Mouse (Mus musculus) urinary bladder, postnatal 36 days (tissue): ENCODE results near the gene Clba1.

Experiments used
- DNase-seq, 2 experiments: peaks; one replicate each; pipeline ENCODE4 v3.0.0; 2022; ENCODE audit warnings: low spot score in 2 of 2, mixed read lengths in 1 of 2

Gene Clba1

DNA sequence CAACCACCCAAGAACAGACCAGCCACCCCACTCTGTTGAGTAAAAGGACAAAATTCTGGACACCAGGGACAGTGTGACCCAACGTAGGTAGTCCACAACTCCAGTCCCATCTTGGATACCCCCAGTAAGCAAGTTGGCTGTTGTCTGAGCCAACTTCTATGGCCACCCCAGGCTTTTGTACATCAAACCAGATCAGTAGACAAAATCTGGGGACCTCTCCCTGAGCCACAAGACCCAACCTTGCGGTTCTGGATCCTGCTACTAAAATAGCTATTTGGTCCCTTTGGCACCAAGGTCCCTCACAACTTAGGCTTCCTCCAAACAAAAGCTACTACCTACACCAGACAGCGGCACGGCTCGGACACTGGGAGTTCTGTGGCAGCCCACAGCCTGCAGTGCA lies 13.7 kb upstream of the Clba1 start:
- no peak for DNase-seq

DNA sequence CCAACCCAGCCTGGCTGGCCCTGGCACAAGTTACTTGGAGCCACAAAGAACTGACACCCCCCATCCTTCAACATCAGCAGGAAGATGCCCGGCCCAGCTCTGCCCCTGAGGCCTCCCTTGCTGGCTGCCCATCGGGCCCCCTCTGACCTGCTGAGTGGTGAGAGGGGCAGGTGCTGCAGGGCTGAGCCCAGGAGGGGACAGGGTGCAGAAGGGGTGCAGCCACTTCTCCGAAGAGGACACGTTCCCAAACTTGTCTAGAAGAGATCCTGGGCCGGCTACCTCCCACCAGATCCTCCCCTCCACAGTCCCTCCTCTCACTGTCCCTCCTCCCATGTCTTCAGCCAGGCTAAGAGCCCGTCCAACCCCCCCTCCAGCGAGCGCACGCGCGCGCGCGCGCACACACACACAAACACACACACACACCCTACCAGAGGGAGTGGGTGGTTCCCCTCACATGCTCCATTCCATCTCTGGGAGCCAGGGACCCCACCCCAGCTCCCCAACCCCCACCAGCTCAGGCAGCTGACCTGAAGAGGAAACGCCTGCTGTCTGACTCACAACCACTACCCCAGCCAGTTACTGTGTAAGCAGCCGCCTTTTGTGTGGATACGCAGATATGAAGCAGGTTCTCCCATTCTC lies 13.2 kb upstream of the Clba1 start:
- peak; percentile 69 for DNase-seq

DNA sequence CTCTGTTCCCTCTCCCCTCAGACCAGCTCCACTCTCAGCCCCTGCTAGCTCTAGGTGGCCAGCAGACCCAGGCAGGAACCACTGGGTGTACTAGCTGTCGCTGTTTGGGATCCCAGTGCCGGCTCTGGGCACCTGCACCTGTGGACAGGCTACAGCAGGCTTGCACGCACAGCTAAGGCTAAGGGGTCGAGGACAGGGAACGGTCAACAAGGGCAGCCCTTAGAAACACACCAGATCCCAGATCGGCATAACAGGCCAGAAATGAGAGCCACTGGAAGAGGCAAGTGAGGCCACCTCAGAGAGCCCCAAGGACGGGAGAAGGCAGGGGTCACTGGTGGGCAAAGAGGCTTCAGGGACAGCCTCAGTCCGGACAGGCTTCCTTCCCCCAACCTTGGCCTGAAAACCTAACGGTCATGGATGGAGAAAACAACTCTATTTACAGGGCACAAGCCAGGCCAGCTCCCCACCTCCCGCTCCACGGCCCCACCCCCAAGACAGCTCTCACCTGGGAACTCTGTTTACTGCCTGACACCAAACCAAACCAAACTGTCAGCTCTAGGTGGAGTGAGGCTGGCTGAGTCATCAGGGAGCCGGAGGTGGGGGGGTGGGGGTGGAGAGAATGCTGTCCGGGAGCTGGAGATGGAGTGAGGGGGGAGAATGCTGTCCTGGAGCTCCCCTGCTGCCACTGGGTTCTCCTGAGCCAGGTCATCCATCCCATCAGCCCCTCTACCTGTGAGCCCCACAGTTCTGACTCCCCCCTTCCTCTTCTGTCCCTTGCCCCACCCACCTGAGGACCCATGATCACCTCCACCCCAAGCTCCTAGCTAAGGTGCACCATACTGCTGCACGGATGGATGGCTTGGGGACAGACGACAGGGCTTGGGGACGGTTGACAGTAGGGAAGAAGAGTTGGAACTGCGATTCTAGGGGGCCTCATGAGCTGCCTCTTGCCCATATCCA lies 11.9 kb upstream of the Clba1 start:
- peak in 1 of 2 experiments; percentile 44 for DNase-seq

DNA sequence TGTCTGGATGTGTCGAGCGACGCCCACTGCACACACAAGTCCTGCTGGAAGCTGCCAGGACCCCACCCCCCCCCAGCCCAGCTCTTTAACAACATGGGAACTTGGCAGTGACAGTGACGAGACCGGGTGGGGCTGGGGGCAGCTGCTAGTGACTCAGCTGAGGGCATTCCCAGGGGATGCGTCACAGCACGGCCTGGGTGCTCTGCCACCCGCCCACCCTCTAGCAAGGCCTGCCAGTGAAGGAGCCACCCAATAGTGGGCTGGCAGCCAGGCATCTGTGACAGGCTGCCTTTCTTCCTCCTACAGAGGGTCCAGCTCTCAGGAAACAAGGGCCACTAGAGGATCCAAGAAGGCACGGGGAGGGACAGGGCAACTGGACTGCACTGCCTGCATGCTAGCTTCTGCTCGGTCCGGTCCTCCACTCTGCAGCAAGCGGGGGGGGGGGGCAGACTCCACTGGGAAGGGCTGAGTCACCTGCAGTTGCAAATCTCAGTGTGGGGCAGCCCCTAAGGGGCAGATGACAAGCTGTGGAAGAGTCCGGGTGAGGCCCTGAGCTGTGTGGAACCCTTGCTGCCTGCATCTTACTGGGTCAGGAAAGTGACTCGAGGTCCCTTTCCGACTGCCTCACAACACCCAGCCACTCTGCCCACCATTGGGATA lies 10.9 kb upstream of the Clba1 start:
- peak in 1 of 2 experiments; percentile 66 for DNase-seq

DNA sequence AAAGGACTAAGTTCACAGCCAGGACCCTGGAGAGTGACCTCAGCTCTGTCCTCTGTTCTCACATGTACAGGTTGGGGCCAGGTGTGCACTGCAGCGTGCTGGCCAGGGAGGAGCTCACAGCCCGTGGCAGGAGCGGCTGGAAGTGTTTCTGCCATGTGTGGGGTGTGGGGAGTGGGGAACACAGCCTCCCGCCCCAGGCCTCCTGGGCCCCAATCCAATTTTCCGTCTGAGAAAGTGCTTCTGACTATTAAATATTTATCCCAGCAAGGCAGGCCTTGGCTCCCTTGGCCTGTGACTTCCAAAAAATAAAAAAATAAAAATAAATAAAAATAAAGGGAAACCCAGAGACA lies 10.4 kb upstream of the Clba1 start:
- DNase-seq: no peak

DNA sequence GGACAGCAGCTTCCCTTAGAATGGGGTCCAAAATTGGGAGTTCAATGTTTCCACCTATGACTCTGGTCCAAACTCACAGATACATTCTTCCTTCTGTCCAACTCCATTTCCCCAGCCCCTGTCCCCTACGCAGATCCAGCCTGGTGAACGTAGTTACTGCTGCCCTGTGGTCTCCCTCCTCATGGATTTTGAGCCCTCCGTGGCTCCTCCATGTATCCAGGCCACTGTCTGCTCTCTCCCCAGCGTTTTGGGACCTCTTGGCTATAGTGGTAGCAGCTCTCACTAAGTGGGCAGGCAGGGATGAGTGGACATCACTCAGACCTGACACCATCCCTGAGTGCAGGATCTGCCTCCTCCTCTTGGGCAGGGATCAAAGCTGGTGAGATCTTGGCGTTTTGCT lies 10.0 kb upstream of the Clba1 start:
- no peak for DNase-seq

DNA sequence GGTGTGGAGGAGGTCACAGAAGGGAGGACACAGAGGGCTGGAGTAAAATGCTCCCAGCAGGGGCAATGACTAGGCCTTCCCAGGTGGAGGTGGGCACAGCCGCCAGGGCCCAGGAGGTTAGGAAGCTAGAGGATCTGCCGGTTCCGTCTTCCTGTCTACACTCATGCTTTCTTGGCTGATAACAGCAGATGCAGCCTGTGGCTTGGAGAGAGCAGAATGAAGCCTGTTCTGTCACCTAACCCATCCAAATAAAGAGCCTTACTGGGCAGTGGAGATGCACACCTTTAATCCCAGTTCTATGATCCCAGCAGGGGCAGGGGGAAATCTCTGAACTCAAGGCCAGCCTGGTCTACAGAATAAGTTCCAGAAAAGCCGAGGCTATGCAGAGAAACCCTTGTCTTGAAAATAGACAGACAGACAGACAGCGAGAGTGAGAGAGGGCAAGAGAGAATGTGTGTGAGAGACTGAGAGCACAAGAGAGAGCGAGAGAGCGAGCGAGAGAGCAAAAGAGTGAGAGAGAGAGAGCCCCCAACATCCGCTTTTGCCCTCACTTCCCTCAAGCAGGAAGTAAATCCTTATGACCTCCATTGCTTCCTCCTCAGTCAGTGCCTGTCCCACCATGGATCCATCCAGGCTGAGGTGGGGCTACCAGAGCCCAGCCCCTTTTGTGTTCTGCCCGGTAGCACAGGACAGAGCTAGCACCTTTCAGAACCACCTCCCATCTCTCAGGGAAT lies 9.3 kb upstream of the Clba1 start:
- DNase-seq: no peak

DNA sequence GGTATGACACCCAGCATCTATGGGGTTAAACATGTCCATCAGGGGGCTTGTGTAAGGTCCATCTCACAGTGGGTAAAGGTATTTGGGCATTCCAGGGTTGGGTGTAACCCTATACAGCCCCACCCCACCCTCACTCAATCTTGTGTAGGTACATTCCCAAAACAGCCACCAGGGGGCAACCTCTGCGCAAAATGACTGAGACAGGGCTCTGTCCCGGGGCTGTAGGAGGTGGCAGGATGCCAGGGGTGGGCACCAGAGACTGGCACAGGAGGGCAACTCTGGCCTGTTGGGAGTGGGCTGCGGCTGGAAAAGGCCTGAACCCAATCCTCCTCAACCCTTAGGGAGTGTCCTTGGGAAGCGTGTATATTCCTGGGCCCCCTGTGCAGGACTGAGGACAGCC lies 8.3 kb upstream of the Clba1 start:
- DNase-seq: peak in 1 of 2 experiments; percentile 54

DNA sequence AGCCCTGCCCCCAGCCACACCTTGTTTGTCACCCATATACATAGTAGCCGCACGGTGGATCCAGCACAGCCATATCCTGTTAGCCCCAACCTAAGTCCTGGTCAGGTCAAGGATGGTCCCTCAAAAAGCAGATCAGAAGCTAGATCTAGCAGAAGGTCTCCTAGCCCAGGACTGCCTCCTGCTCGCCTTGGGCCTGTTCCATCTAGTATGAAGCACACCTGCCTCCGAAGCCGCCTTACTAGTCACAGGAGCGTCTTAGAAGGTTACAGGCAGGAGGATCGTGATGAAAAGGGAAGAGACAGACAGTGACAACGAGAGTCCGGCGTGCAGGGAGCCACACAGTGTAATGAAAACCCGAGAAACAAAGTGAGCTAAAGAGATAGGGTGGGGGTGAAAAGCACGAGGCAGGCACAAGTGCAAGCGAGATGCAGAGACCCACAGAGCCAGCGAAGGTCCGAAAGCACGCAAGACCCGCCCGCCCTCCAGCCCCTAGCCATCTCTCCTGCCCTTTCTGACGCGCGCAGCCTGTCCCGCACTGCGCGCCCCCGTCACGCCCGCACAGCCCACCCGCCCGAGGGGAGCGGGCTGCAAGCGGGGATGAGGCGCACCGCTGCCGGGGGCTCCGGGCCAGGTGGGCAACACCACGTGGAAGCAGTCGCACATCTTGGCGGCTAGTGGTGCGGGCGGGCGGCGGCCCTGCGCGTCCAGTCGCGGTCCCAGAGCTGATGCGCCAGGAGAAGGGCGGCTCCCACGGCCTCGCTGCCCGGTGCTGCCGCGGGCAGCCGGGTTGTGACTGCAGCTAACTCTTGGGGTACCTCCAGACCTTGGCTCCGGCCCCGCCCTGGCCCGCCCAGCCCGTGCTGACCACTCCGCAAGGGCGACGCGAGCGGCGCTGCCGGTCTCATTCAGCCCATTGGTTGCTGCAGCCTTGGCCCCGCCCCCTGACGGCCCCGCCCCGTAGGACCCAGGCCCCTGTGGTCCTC lies 6.6 kb upstream of the Clba1 start, which contains the start of gene Ahnak2:
Ahnak2 (minus strand) TSS at position 794 of the 983 bp plus-strand sequence.
- no peak for DNase-seq

DNA sequence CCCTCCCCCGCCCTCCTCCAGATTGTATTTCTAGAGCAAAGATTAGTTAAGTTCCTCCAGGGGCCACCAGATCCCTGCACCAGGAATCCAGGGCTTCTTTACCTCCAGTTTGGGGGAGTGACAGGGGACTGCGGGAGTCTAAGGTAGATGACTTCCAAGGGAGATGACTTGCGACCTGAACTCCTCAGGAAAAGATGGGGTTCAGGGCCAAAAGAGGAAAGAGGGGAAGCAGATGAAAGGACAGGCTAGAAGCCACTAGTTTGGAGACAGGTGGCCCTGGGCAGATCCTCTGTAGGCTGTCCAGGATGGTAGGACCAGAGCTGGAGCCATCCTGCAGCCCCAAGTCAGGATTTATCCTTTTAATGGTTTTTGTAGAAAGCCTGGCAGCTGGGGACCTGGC lies 5.8 kb upstream of the Clba1 start:
- DNase-seq: no peak

DNA sequence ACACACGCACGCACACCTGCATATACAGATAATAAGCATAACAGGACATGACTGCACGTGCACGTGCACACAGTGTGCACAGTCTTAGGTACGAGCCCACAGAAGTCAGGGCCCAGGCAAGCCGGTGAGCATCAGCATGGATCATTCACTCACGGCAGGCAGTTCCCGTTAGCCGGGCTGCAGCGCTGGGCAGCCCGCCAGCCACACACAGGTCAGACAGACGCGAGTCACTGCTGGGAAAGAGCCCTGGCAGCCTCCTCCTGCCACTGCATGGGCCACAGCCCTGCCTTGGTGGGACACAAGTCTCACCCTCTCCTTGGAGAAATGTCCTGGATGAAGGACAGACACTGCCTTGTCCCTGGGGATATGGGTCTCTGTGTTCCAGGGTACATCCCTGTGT lies 4.7 kb upstream of the Clba1 start:
- DNase-seq: no peak

DNA sequence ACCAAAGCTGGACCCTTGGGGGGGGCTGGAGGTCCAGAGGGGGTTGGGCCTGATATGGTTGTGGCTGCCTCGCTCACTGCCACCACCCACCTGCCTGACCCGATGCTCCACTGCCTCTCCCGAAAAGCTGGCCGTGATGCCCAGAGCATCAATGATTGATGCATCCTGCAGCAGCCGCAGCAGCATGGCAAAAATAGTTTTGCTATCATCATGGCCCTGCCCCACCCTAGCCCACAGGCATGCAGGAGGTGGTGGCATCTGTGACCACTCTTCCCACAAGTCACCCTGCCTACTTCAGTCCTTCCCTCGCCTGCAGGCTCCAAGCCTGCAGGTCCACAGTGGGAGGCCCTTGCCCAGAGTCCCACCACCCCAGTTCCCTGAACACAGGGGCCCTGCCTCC lies 2.7 kb upstream of the Clba1 start:
- no peak for DNase-seq

DNA sequence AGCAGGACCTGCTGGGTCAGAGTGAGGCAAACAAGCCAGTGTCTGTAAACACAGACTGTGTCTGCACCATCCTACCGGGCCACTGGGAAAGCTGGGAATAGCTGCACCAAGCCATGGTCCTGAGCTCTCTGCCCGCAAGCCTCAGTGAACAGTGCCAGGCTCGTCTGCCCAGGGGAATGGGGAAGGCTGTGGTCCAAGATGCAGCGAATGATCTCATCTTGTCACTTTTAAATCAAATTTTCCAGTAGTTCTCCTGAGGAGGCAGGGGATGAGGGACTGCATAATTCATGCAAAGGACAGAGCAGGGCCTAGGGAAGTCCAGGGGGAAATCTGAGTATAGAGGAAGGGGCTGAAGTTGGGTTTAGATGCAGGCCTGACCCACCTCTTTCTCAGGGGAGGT lies 941 bp upstream of the Clba1 start:
- no peak for DNase-seq

DNA sequence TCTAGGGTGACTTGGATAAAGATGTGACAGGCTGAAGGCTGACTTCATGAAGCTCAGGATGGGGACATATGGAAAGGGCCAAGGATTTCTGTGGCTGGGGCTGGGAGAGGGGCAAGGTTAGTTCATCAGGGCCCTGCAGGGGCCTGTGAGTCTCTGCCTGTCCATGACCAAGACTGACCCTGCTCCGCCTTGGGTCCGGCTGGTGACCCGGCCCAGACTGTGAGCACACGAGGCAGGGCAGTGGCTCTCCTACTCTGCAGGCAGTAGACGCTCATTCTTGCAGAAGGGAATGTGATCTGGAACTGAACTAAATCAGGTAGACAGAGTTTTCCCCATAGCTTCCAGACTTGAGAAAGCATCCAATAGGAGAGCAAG lies 538 bp upstream of the Clba1 start:
- no peak for DNase-seq

DNA sequence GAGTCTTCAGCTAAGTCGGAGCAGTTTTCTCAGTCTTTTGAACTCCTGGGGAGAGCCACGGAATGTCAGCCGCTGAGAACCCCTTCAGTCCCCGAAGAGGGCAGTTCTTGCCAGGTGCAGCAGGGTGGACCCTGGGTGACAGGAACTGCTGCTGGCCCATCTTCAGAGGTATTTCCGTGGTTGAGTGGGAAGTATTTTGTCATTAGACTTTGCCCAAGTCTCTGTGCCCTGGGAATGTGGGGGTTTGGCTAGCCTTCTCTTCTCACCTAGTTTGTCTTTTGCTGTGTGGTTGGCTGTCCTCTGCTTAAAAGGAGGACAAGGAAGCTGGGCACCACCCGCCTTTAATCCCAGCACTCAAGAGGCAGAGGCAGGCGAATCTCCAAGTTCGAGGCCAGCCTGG lies 904 bp downstream of the Clba1 start:
- DNase-seq: no peak

DNA sequence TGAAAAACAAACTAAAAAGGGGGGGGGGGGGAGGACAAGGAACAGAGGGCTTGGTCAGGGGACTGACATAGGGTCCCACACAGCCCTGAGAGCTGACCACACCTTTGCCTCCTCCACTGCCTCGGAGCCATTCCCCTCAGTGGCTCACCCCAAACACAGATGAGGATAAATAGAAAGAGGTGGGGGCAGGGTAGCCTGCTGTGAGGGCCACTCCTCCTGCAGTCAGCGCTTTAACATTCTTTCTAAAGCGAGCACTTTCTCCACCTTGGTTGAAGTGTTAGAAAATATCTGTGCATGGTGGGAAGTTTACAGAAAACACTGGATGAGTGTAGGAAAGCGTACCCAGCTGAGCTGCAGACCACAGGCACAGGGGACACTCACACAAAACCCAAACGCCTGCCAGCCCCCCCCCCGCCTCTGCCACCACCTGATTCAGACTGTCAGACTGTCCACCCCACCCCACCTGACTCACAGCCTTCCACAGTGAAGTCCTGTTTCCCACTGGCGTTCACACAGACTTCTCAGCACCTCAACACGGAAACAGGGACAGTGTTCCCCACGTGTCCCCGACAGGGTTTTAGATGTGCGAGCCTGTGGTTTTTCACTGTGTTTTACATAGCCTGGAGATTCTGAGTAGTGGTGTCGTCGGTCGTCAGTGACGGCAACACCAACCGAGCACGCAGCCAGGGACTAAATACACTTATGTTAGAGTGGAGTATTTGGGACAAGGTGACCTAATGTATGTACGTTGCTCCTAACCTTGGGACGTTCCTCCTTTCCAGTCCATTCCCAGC lies 1.6 kb downstream of the Clba1 start:
- no peak for DNase-seq

DNA sequence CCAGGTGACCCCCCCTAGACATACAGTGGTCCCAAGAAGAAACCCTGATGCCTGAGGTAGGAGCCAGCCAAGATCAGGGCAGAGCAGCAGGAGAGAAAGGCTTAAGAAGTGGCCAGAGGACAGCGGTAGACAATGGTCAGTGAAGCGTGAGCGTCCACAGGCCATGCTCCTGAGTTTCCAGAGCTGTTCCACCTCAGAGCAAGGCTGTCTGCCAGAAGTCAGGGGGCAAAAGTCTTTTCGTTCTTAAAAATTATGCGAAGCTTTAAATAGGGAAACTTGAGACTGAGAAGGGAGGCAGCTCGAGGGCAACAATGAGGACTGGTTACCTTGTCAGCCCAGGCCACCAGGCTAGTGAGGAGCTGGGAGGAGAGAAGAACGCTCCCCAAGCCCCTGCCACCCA lies 4.6 kb downstream of the Clba1 start:
- no peak for DNase-seq

DNA sequence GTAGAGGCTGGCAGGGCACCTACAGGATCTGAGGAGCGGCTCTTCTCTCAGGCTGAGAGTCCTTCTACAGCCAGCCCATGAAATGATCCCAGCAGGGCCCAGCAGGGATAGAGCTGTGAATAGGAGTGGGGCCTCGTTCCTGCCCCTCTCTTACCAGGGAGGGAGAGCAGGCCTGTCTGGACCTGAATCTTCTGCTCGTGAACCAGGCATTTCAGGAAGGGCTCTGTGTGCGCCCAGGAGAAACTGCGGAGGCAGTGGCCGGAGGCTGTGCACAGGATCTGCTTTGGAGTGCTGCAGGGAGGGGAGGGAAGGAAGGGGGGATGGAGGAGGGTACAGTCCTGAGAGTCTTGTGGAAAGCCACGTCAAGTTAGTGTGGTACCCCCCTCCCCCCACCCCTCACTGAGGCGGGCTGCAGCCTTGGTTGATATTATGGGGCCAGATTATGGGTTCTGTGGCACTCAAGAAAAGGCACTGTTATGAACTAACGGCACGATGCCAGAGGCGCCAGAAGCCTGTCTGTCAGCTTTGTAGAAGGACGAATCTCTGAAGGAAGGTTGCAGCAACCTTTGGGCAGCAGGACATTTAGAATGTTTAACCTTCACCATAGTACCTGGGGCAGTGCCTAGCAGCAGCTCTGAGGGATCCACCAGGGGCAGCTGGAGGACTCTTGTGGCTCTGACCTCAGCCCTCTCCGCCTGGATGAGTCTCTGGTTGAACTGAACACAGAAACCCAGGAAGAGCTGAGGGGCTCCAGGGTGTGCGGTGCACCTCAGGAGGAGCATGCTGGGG lies 6.1 kb downstream of the Clba1 start:
- no peak for DNase-seq

DNA sequence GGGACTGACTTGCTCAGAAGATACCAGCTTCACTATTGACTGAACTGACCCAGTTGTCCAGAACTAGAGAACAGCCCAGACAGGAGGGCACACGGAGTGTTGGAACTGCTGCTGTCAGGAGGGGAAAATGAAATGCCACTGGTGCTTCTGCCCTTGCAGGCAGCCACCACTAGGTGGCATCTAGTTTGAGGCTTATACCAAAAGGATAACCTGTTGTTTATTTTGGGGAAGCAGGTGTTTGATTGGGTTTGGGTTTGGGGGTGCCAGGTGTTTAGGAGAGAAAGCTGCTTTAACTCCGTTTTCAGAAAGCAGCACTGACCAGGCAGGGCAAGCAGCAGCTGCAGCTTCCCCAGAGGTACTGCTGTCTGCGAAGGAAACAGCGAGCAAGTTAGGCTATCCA lies 7.6 kb downstream of the Clba1 start:
- no peak for DNase-seq
